26 mouse cellular contexts compared by ENCODE assay signal in the genomic region with DNA sequence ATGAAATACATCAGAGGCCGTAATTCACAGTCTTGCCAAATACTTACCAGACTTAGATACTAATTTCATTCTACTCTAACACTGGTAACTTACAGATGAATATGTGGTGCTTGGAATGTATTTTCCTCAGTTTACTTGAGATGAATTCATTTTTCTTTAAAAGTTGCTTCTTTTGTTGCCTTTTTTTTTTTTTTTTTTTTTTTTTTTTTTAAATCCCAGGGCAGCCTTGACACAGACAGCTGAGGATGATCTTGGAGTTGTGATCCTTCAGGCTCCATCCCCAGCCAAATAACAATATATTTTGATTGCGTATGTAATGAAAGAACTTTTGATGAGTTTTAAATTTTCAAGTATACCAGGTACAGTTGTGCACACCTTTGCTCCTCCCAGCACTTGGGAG. TPM values are rescaled to one million over a fixed set of nuclear protein-coding genes. Genes with fewer than 3 reads are reported as not detected.
DNase-seq lines count a peak whose midpoint lies in the region; ATAC-seq and TF ChIP-seq lines count a peak whose summit lies in the region.
"Had no signal": no experiment of that assay in that cellular context is flagged by ENCODE, and none has a peak within 500 bp of the region (broad histone marks: within the 10 kb centered on the region; RNA-seq: fewer than 3 reads in every experiment).

No protein-coding gene starts in this region.

- ATAC-seq in liver, embryonic 14.5 days (ENCODE audit: insufficient read depth) = no peak
- ATAC-seq in stomach, postnatal 0 days (ENCODE audit: low FRiP score, low TSS enrichment) = no peak
- no peak for ATAC-seq in megakaryocyte-erythroid progenitor cell, adult 5-6 weeks (replicated peaks; ENCODE audit: low FRiP score, low TSS enrichment, poor library complexity, severe bottlenecking)
- ATAC-seq: forebrain, embryonic 13.5 days; forebrain, embryonic 16.5 days; hindbrain, embryonic 16.5 days; Patski had no signal

- no peak for TF ChIP-seq POLR2A in liver, adult 2 months (IDR thresholded peaks at IDR 0.05; ENCODE audit: extremely low read depth, insufficient read depth, low read length)

- peaks cover 4% of the 10 kb centered on the region for H3K36me3 ChIP-seq in liver, adult 2 months (ENCODE audit: control insufficient read depth, insufficient read depth, low read length)
- no peaks in the 10 kb centered on the region; the same call in 1 of the 2 replicates for H3K36me3 ChIP-seq in ES-E14 (ENCODE audit: control insufficient read depth, insufficient read depth, low read length, poor library complexity, severe bottlenecking)
- H3K36me3 ChIP-seq in liver, embryonic 14.5 days (replicated peaks; ENCODE audit: control insufficient read depth, insufficient read depth, low read depth) = peaks cover 2% of the 10 kb centered on the region; the same call in 1 of the 2 replicates
- H3K36me3 ChIP-seq in stomach, postnatal 0 days (ENCODE audit: control insufficient read depth, insufficient read depth, low read length) = no peaks in the 10 kb centered on the region

- H3K4me2 ChIP-seq in liver, embryonic 14.5 days (ENCODE audit: low read depth) = peak overlapping the region; percentile 40
- no peak overlapping the region for H3K4me2 ChIP-seq in stomach, postnatal 0 days (replicated peaks; ENCODE audit: low read depth)

- H3K4me3 ChIP-seq in liver, adult 2 months (ENCODE audit: insufficient read depth, low read depth, low read length) = no peak overlapping the region
- H3K4me3 ChIP-seq in ES-E14 (ENCODE audit: insufficient read depth in 1 of 2, low read depth in 1 of 2, low read length in 2 of 2, poor library complexity in 1 of 2, severe bottlenecking in 1 of 2) = no peak overlapping the region
- no peak overlapping the region for H3K4me3 ChIP-seq in liver, embryonic 14.5 days (ENCODE audit: insufficient read depth in 1 of 2, low read depth in 2 of 2, low read length in 2 of 2)
- H3K4me3 ChIP-seq in stomach, postnatal 0 days (ENCODE audit: low read depth, low read length) = no peak overlapping the region

- TF ChIP-seq CTCF in liver, adult 2 months (IDR thresholded peaks at IDR 0.05; ENCODE audit: low read depth, low read length) = no peak
- TF ChIP-seq CTCF in liver, embryonic 14.5 days (IDR thresholded peaks at IDR 0.05; ENCODE audit: low read depth) = no peak
- no peak for TF ChIP-seq CTCF in stomach, postnatal 0 days (IDR thresholded peaks at IDR 0.05; ENCODE audit: low read depth)

- no peak overlapping the region for H3K9ac ChIP-seq in liver, adult 2 months (ENCODE audit: low read depth, low read length)
- no peak overlapping the region for H3K9ac ChIP-seq in ES-E14 (ENCODE audit: insufficient read depth, low read depth, low read length, poor library complexity, severe bottlenecking)
- no peak overlapping the region for H3K9ac ChIP-seq in liver, embryonic 14.5 days (replicated peaks)
- H3K9ac ChIP-seq in stomach, postnatal 0 days (ENCODE audit: low read length) = no peak overlapping the region
- H3K9ac ChIP-seq: forebrain, embryonic 13.5 days had no signal

- H3K4me1 ChIP-seq in liver, adult 2 months (ENCODE audit: control insufficient read depth, insufficient read depth, low read length) = peaks cover 12% of the 10 kb centered on the region
- peaks cover 0 to 3% of the 10 kb centered on the region in 2 experiments; a peak in 1 of 4 replicates for H3K4me1 ChIP-seq in ES-E14 (ENCODE audit: control insufficient read depth in 2 of 2, insufficient read depth in 2 of 2, low read length in 2 of 2, poor library complexity in 1 of 2)
- H3K4me1 ChIP-seq in liver, embryonic 14.5 days (replicated peaks; ENCODE audit: control insufficient read depth in 2 of 2, insufficient read depth in 2 of 2, low read length in 1 of 2) = peaks cover 11 to 17% of the 10 kb centered on the region in 2 experiments
- H3K4me1 ChIP-seq in stomach, postnatal 0 days (replicated peaks; ENCODE audit: control insufficient read depth, insufficient read depth) = no peaks in the 10 kb centered on the region

- peak overlapping the region; percentile 53; the same call in 1 of the 2 replicates for H3K27ac ChIP-seq in liver, adult 2 months (replicated peaks; ENCODE audit: insufficient read depth, low read depth, low read length)
- no peak overlapping the region for H3K27ac ChIP-seq in ES-E14 (ENCODE audit: insufficient read depth, low read depth, low read length, poor library complexity, severe bottlenecking)
- no peak overlapping the region for H3K27ac ChIP-seq in liver, embryonic 14.5 days
- 0 out of 2 replicates have a peak overlapping the region, but pooled peaks have one; percentile 13 for H3K27ac ChIP-seq in stomach, postnatal 0 days (replicated peaks)

- 99% methylated on average over 2 of the region's 2 CpGs for WGBS in liver, adult 2 months
- WGBS in liver, embryonic 14.5 days (ENCODE audit: insufficient replicate concordance) = 87% methylated on average over 2 of the region's 2 CpGs
- 96% methylated on average over 2 of the region's 2 CpGs for WGBS in stomach, postnatal 0 days

- H3K9me3 ChIP-seq in ES-E14 (ENCODE audit: control insufficient read depth, insufficient read depth, low read depth, low read length) = no peaks in the 10 kb centered on the region
- no peaks in the 10 kb centered on the region for H3K9me3 ChIP-seq in liver, embryonic 14.5 days (ENCODE audit: control insufficient read depth, low read length)
- no peaks in the 10 kb centered on the region for H3K9me3 ChIP-seq in stomach, postnatal 0 days (ENCODE audit: control insufficient read depth, low read length)
- H3K9me3 ChIP-seq: forebrain, embryonic 10.5 days; forebrain, embryonic 13.5 days; heart, embryonic 12.5 days; heart, embryonic 15.5 days; hindbrain, embryonic 10.5 days; hindbrain, embryonic 13.5 days had no signal

- TF ChIP-seq EP300 in liver, embryonic 14.5 days (IDR thresholded peaks at IDR 0.05; ENCODE audit: low read depth) = no peak
- no peak for TF ChIP-seq EP300 in stomach, postnatal 0 days (optimal IDR thresholded peaks at IDR 0.05)

- no peak for DNase-seq in liver, adult 2 months (ENCODE audit: extremely low read depth, low read depth, low spot score)
- DNase-seq in liver = no peak
- no peak for DNase-seq in ES-E14 (ENCODE audit: low read depth, low spot score)
- no peak for DNase-seq in liver, embryonic 14.5 days (ENCODE audit: low read depth in 3 of 3, low spot score in 3 of 3)
- no peak for DNase-seq in stomach, postnatal 0 days (ENCODE audit: low spot score)
- no peak for DNase-seq in thymus, postnatal 4 days
- DNase-seq: adrenal gland, postnatal 10 days; adrenal gland, postnatal 36 days; B cell, adult 2 months; cerebellum, adult 18-20 months; cerebellum, adult 9-10 months; cerebellum, postnatal 14 days; gastrocnemius, postnatal 25 days; heart, adult 18-20 months; heart, postnatal 10 days; heart, postnatal 36 days had no signal

- peaks cover 13% of the 10 kb centered on the region; the same call in 1 of the 2 replicates for H3K79me2 ChIP-seq in liver, adult 2 months (ENCODE audit: control insufficient read depth, insufficient read depth, low read length)

- in situ Hi-C loops in ES-E14 (cut with MboI; ENCODE audit: low sequenced_read_pairs in 2 of 2, unreplicated experiment in 2 of 2) = no loop called here

- no peaks in the 10 kb centered on the region for H3K27me3 ChIP-seq in liver, adult 2 months (ENCODE audit: control insufficient read depth, insufficient read depth, low read length)
- no peaks in the 10 kb centered on the region for H3K27me3 ChIP-seq in liver, embryonic 14.5 days (ENCODE audit: control insufficient read depth, insufficient read depth, low read length)
- no peaks in the 10 kb centered on the region for H3K27me3 ChIP-seq in stomach, postnatal 0 days (ENCODE audit: control insufficient read depth, insufficient read depth, low read length)
- H3K27me3 ChIP-seq: forebrain, embryonic 13.5 days; heart, embryonic 12.5 days; heart, embryonic 15.5 days; hindbrain, embryonic 13.5 days; Patski had no signal

TF ChIP-seq in ES-E14, 5 proteins besides CTCF, POLR2A, EP300 and RAD21:
- TF ChIP-seq ZNF384 (IDR thresholded peaks at IDR 0.05; ENCODE audit: low read depth, low read length) = peak; percentile 75; the same call in 1 of the 2 replicates
- TF ChIP-seq MAFK (IDR thresholded peaks at IDR 0.05; ENCODE audit: insufficient read depth, low read depth, low read length) = no peak

RNA-seq across cellular contexts. Expression of gene Kdm5a, which starts 1.8 kb away (rescaled TPM):
- 20.8 and 24.2 TPM in 2 replicates for total RNA-seq in liver, adult 2 months (2014; rRNA removed)
- polyA plus RNA-seq in liver, adult 2 months (2012; rRNA removed) = 1.7 and 2.2 TPM in 2 replicates
- 46.6 and 53.3 TPM in 2 replicates for total RNA-seq in ES-E14 (2012; rRNA removed)
- 2.7 and 3.8 TPM in 2 replicates for polyA plus RNA-seq in liver, embryonic 14.5 days (2012; rRNA removed)
- 16.6 and 17.6 TPM in 2 replicates for polyA plus RNA-seq in liver, embryonic 14.5 days (2014; fragmentation: Nextera tagmentation; extraction: Ambion mirVana)
- 18.8 and 23.1 TPM in 2 replicates for polyA plus RNA-seq in stomach, postnatal 0 days (2015; fragmentation: Nextera tagmentation; extraction: Ambion mirVana)
- 42.8 and 49.4 TPM in 2 replicates for total RNA-seq in megakaryocyte-erythroid progenitor cell, adult 5-6 weeks (2014; fragmentation: Nextera tagmentation)
- 165 and 213 TPM in 2 replicates for total RNA-seq in megakaryocyte-erythroid progenitor cell, adult 5-6 weeks (2017)

RNA-seq across cellular contexts. Expression of gene Ccdc77, which starts 2.0 kb away (rescaled TPM):
- total RNA-seq in liver, adult 2 months (2014; rRNA removed) = 4.5 and 5.0 TPM in 2 replicates
- polyA plus RNA-seq in liver, adult 2 months (2012; rRNA removed) = 1.0 and 1.5 TPM in 2 replicates
- 32.2 and 32.8 TPM in 2 replicates for total RNA-seq in ES-E14 (2012; rRNA removed)
- 6.9 and 11.4 TPM in 2 replicates for polyA plus RNA-seq in liver, embryonic 14.5 days (2012; rRNA removed)
- polyA plus RNA-seq in liver, embryonic 14.5 days (2014; fragmentation: Nextera tagmentation; extraction: Ambion mirVana) = 14.1 and 16.3 TPM in 2 replicates
- polyA plus RNA-seq in stomach, postnatal 0 days (2015; fragmentation: Nextera tagmentation; extraction: Ambion mirVana) = 9.2 and 11.0 TPM in 2 replicates
- total RNA-seq in megakaryocyte-erythroid progenitor cell, adult 5-6 weeks (2014; fragmentation: Nextera tagmentation) = 31.7 and 33.4 TPM in 2 replicates
- total RNA-seq in megakaryocyte-erythroid progenitor cell, adult 5-6 weeks (2017) = 32.6 and 45.6 TPM in 2 replicates

Comparison
In these comparisons a context has a peak if more than half of its experiments do, and no peak if none do; other contexts are left out.
1. H3K27ac ChIP-seq: peak in liver, adult 2 months (single experiment) and stomach, postnatal 0 days (single experiment); none in ES-E14 (single experiment) and liver, embryonic 14.5 days (single experiment).